Comparison of ENCODE assay signal across 27 mouse cellular contexts in the genomic region with DNA sequence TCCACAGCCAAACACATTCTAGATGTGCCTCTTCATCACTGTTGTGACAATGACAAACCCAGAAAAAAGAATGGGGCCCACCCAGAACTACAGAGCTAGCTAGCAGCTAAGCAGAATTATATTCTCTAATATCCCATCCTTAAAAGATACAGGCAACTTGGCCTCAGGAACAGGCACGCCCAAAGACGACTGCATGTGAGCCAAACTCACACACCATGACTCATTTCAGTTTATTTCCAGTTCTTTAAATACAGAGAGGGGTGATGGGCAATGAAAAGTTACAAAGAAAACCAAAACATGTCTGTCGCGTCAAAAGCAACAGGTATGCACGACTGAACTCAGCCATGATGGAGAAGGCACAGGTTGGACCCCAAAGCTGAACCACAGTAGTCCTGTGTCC. TPM values are rescaled to one million over a fixed set of nuclear protein-coding genes. Genes with fewer than 3 reads are reported as not detected.
A peak's percentile ranks its signal among the peaks of the same experiment; 100 is the strongest.
DNase-seq lines count a peak whose midpoint lies in the region; ATAC-seq and TF ChIP-seq lines count a peak whose summit lies in the region.
"Had no signal": no experiment of that assay in that cellular context is flagged by ENCODE, and none has a peak within 500 bp of the region (broad histone marks: within the 10 kb centered on the region; RNA-seq: fewer than 3 reads in every experiment).

No protein-coding gene starts in this region.

- no peaks in the 10 kb centered on the region for H3K36me3 ChIP-seq in intestine, embryonic 16.5 days (ENCODE audit: control insufficient read depth, insufficient read depth, low read length)
- H3K36me3 ChIP-seq in intestine, postnatal 0 days (ENCODE audit: control insufficient read depth, insufficient read depth) = no peaks in the 10 kb centered on the region
- no peaks in the 10 kb centered on the region for H3K36me3 ChIP-seq in stomach, embryonic 16.5 days (ENCODE audit: control insufficient read depth, insufficient read depth, low read length)
- H3K36me3 ChIP-seq in stomach, postnatal 0 days (ENCODE audit: control insufficient read depth, insufficient read depth, low read length) = no peaks in the 10 kb centered on the region
- H3K36me3 ChIP-seq: embryonic facial prominence, embryonic 13.5 days; embryonic facial prominence, embryonic 15.5 days; forebrain, embryonic 10.5 days; forebrain, embryonic 12.5 days; G1E had no signal

- peak overlapping the region; percentile 23; the same call in 1 of the 2 replicates for H3K27ac ChIP-seq in intestine, embryonic 16.5 days (ENCODE audit: low read length)
- H3K27ac ChIP-seq in intestine, postnatal 0 days (ENCODE audit: low read depth, low read length) = no peak overlapping the region
- H3K27ac ChIP-seq in stomach, embryonic 16.5 days (ENCODE audit: low read length) = peak overlapping the region; percentile 51; the same call in 1 of the 2 replicates
- H3K27ac ChIP-seq in stomach, postnatal 0 days (replicated peaks) = no peak overlapping the region
- H3K27ac ChIP-seq: embryonic facial prominence, embryonic 13.5 days; embryonic facial prominence, embryonic 15.5 days; forebrain, embryonic 10.5 days; forebrain, embryonic 12.5 days had no signal

- no peak for TF ChIP-seq CTCF in intestine, postnatal 0 days (IDR thresholded peaks at IDR 0.05; ENCODE audit: low read depth)
- no peak for TF ChIP-seq CTCF in stomach, postnatal 0 days (IDR thresholded peaks at IDR 0.05; ENCODE audit: low read depth)

- no peak for TF ChIP-seq EP300 in stomach, postnatal 0 days (optimal IDR thresholded peaks at IDR 0.05)

- no peak overlapping the region for H3K9ac ChIP-seq in intestine, embryonic 16.5 days (ENCODE audit: low read depth, low read length)
- no peak overlapping the region for H3K9ac ChIP-seq in intestine, postnatal 0 days (ENCODE audit: low read depth, low read length)
- H3K9ac ChIP-seq in stomach, embryonic 16.5 days (ENCODE audit: low read length) = no peak overlapping the region
- no peak overlapping the region for H3K9ac ChIP-seq in stomach, postnatal 0 days (ENCODE audit: low read length)
- H3K9ac ChIP-seq: embryonic facial prominence, embryonic 13.5 days; embryonic facial prominence, embryonic 15.5 days; forebrain, embryonic 12.5 days had no signal

- DNase-seq in stomach, postnatal 0 days (ENCODE audit: low spot score) = no peak
- peak; percentile 77 for DNase-seq in NIH3T3 (ENCODE audit: low read depth)
- no peak for DNase-seq in cerebellum, postnatal 36 days
- DNase-seq in thymus, postnatal 0 days (ENCODE audit: low spot score) = no peak
- DNase-seq: adrenal gland, adult 2 months; adrenal gland, postnatal 10 days; adrenal gland, postnatal 25 days; B cell, adult 2 months; cerebellum, adult 11-12 months; cerebellum, adult 2 months; cerebellum, adult 9-10 months; cerebellum, postnatal 10 days; cerebellum, postnatal 25 days; embryo, embryonic 11 days had no signal

- no peak overlapping the region for H3K4me2 ChIP-seq in intestine, embryonic 16.5 days (ENCODE audit: low read depth, low read length)
- H3K4me2 ChIP-seq in intestine, postnatal 0 days (replicated peaks; ENCODE audit: low read depth) = no peak overlapping the region
- H3K4me2 ChIP-seq in stomach, embryonic 16.5 days (ENCODE audit: low read depth, low read length) = no peak overlapping the region
- H3K4me2 ChIP-seq in stomach, postnatal 0 days (replicated peaks; ENCODE audit: low read depth) = no peak overlapping the region
- H3K4me2 ChIP-seq: embryonic facial prominence, embryonic 13.5 days; embryonic facial prominence, embryonic 15.5 days; forebrain, embryonic 12.5 days had no signal

- H3K4me3 ChIP-seq in intestine, embryonic 16.5 days (ENCODE audit: low read length) = no peak overlapping the region
- H3K4me3 ChIP-seq in intestine, postnatal 0 days (ENCODE audit: low read depth, low read length) = no peak overlapping the region
- H3K4me3 ChIP-seq in stomach, embryonic 16.5 days (replicated peaks; ENCODE audit: low read length) = no peak overlapping the region
- no peak overlapping the region for H3K4me3 ChIP-seq in stomach, postnatal 0 days (ENCODE audit: low read depth, low read length)
- H3K4me3 ChIP-seq: embryonic facial prominence, embryonic 13.5 days; embryonic facial prominence, embryonic 15.5 days; erythroblast, embryonic 14.5 days; forebrain, embryonic 10.5 days; forebrain, embryonic 12.5 days had no signal

- no peak for ATAC-seq in intestine, embryonic 16.5 days
- ATAC-seq in intestine, postnatal 0 days = no peak
- ATAC-seq in stomach, embryonic 16.5 days (ENCODE audit: insufficient read depth, low FRiP score) = no peak
- ATAC-seq in stomach, postnatal 0 days (ENCODE audit: low FRiP score, low TSS enrichment) = no peak
- ATAC-seq: CD4-positive, CD25-positive, alpha-beta regulatory T cell, adult 4 months; forebrain, embryonic 14.5 days; forebrain, embryonic 16.5 days had no signal

- H3K9me3 ChIP-seq in intestine, embryonic 16.5 days (ENCODE audit: control insufficient read depth, low read length) = no peaks in the 10 kb centered on the region
- no peaks in the 10 kb centered on the region for H3K9me3 ChIP-seq in intestine, postnatal 0 days (ENCODE audit: control insufficient read depth)
- no peaks in the 10 kb centered on the region for H3K9me3 ChIP-seq in stomach, embryonic 16.5 days (replicated peaks; ENCODE audit: control insufficient read depth, low read length)
- H3K9me3 ChIP-seq in stomach, postnatal 0 days (ENCODE audit: control insufficient read depth, low read length) = no peaks in the 10 kb centered on the region
- H3K9me3 ChIP-seq: embryonic facial prominence, embryonic 13.5 days; embryonic facial prominence, embryonic 15.5 days; forebrain, embryonic 10.5 days; forebrain, embryonic 12.5 days; G1E had no signal

- 79% methylated on average over 5 of the region's 5 CpGs for WGBS in intestine, embryonic 16.5 days
- WGBS in intestine, postnatal 0 days = 83% methylated on average over 5 of the region's 5 CpGs
- 78% methylated on average over 5 of the region's 5 CpGs for WGBS in stomach, embryonic 16.5 days
- 57% methylated on average over 5 of the region's 5 CpGs for WGBS in stomach, postnatal 0 days

- peaks cover 26% of the 10 kb centered on the region for H3K4me1 ChIP-seq in intestine, embryonic 16.5 days (ENCODE audit: control insufficient read depth, insufficient read depth, low read length)
- peaks cover 4% of the 10 kb centered on the region; the same call in 1 of the 2 replicates for H3K4me1 ChIP-seq in intestine, postnatal 0 days (replicated peaks; ENCODE audit: control insufficient read depth, insufficient read depth, low read length)
- H3K4me1 ChIP-seq in stomach, embryonic 16.5 days (ENCODE audit: control insufficient read depth, insufficient read depth, low read length) = no peaks in the 10 kb centered on the region
- H3K4me1 ChIP-seq in stomach, postnatal 0 days (replicated peaks; ENCODE audit: control insufficient read depth, insufficient read depth) = no peaks in the 10 kb centered on the region
- H3K4me1 ChIP-seq: embryonic facial prominence, embryonic 13.5 days; embryonic facial prominence, embryonic 15.5 days; forebrain, embryonic 12.5 days had no signal

- H3K27me3 ChIP-seq in intestine, embryonic 16.5 days (replicated peaks; ENCODE audit: control insufficient read depth, insufficient read depth, low read length) = no peaks in the 10 kb centered on the region
- no peaks in the 10 kb centered on the region for H3K27me3 ChIP-seq in intestine, postnatal 0 days (replicated peaks; ENCODE audit: control insufficient read depth, insufficient read depth, low read length)
- H3K27me3 ChIP-seq in stomach, embryonic 16.5 days (ENCODE audit: control insufficient read depth, insufficient read depth, low read length) = no peaks in the 10 kb centered on the region
- H3K27me3 ChIP-seq in stomach, postnatal 0 days (ENCODE audit: control insufficient read depth, insufficient read depth, low read length) = no peaks in the 10 kb centered on the region
- H3K27me3 ChIP-seq: embryonic facial prominence, embryonic 13.5 days; embryonic facial prominence, embryonic 15.5 days; forebrain, embryonic 12.5 days had no signal

RNA-seq across cellular contexts. Expression of a gene that starts 10.3 kb away (rescaled TPM):
- polyA plus RNA-seq in intestine, embryonic 16.5 days (2015; fragmentation: Nextera tagmentation; extraction: Ambion mirVana) = 1.3 and 1.8 TPM in 2 replicates
- polyA plus RNA-seq in intestine, postnatal 0 days (2015; fragmentation: Nextera tagmentation; extraction: Ambion mirVana) = 0.85 and 0.95 TPM in 2 replicates
- polyA plus RNA-seq in stomach, embryonic 16.5 days (2015; fragmentation: Nextera tagmentation; extraction: Ambion mirVana) = 1.3 and 1.9 TPM in 2 replicates
- 1.4 TPM in 2 replicates for polyA plus RNA-seq in stomach, postnatal 0 days (2015; fragmentation: Nextera tagmentation; extraction: Ambion mirVana)
- polyA plus RNA-seq in thymus, postnatal 0 days (2015; fragmentation: Nextera tagmentation; extraction: Ambion mirVana) = 0.49 and 0.56 TPM in 2 replicates
- polyA plus RNA-seq: CD4-positive, CD25-positive, alpha-beta regulatory T cell, adult 4 months had no signal

RNA-seq across cellular contexts. Expression of a gene that starts 10.3 kb away (rescaled TPM):
- polyA plus RNA-seq in intestine, embryonic 16.5 days (2015; fragmentation: Nextera tagmentation; extraction: Ambion mirVana) = 55.9 and 56.9 TPM in 2 replicates
- 39.4 and 43.3 TPM in 2 replicates for polyA plus RNA-seq in intestine, postnatal 0 days (2015; fragmentation: Nextera tagmentation; extraction: Ambion mirVana)
- polyA plus RNA-seq in stomach, embryonic 16.5 days (2015; fragmentation: Nextera tagmentation; extraction: Ambion mirVana) = 58.0 and 58.3 TPM in 2 replicates
- 38.0 and 39.1 TPM in 2 replicates for polyA plus RNA-seq in stomach, postnatal 0 days (2015; fragmentation: Nextera tagmentation; extraction: Ambion mirVana)
- 70.4 and 85.2 TPM in 2 replicates for polyA plus RNA-seq in thymus, postnatal 0 days (2015; fragmentation: Nextera tagmentation; extraction: Ambion mirVana)

RNA-seq across cellular contexts. Expression of a gene that starts 20.3 kb away (rescaled TPM):
- not detected in 2 replicates for polyA plus RNA-seq in intestine, embryonic 16.5 days (2015; fragmentation: Nextera tagmentation; extraction: Ambion mirVana)
- not detected in 2 replicates for polyA plus RNA-seq in intestine, postnatal 0 days (2015; fragmentation: Nextera tagmentation; extraction: Ambion mirVana)
- polyA plus RNA-seq in stomach, embryonic 16.5 days (2015; fragmentation: Nextera tagmentation; extraction: Ambion mirVana) = not detected in 2 replicates
- not detected in 2 replicates for polyA plus RNA-seq in stomach, postnatal 0 days (2015; fragmentation: Nextera tagmentation; extraction: Ambion mirVana)
- not detected in 2 replicates for polyA plus RNA-seq in thymus, postnatal 0 days (2015; fragmentation: Nextera tagmentation; extraction: Ambion mirVana)
- polyA plus RNA-seq: adrenal gland, adult 2 months; CD4-positive, CD25-positive, alpha-beta regulatory T cell, adult 4 months; cerebellum, adult 2 months; embryonic facial prominence, embryonic 11.5 days; embryonic facial prominence, embryonic 13.5 days; embryonic facial prominence, embryonic 15.5 days; erythroblast, embryonic 14.5 days; forebrain, embryonic 10.5 days; forebrain, embryonic 12.5 days; forebrain, embryonic 14.5 days; forebrain, embryonic 16.5 days; G1E had no signal

RNA-seq across cellular contexts. Expression of a gene that starts 34.3 kb away (rescaled TPM):
- 360 and 426 TPM in 2 replicates for polyA plus RNA-seq in intestine, embryonic 16.5 days (2015; fragmentation: Nextera tagmentation; extraction: Ambion mirVana)
- polyA plus RNA-seq in intestine, postnatal 0 days (2015; fragmentation: Nextera tagmentation; extraction: Ambion mirVana) = 118 and 121 TPM in 2 replicates
- 332 and 335 TPM in 2 replicates for polyA plus RNA-seq in stomach, embryonic 16.5 days (2015; fragmentation: Nextera tagmentation; extraction: Ambion mirVana)
- 74.1 and 104 TPM in 2 replicates for polyA plus RNA-seq in stomach, postnatal 0 days (2015; fragmentation: Nextera tagmentation; extraction: Ambion mirVana)
- 379 and 497 TPM in 2 replicates for polyA plus RNA-seq in thymus, postnatal 0 days (2015; fragmentation: Nextera tagmentation; extraction: Ambion mirVana)

RNA-seq across cellular contexts. Expression of a gene that starts 37.1 kb away (rescaled TPM):
- polyA plus RNA-seq in intestine, embryonic 16.5 days (2015; fragmentation: Nextera tagmentation; extraction: Ambion mirVana) = not detected in 2 replicates
- polyA plus RNA-seq in intestine, postnatal 0 days (2015; fragmentation: Nextera tagmentation; extraction: Ambion mirVana) = not detected in 2 replicates
- polyA plus RNA-seq in stomach, embryonic 16.5 days (2015; fragmentation: Nextera tagmentation; extraction: Ambion mirVana) = not detected in 2 replicates
- not detected in 2 replicates for polyA plus RNA-seq in stomach, postnatal 0 days (2015; fragmentation: Nextera tagmentation; extraction: Ambion mirVana)
- not detected in 2 replicates for polyA plus RNA-seq in thymus, postnatal 0 days (2015; fragmentation: Nextera tagmentation; extraction: Ambion mirVana)
- polyA plus RNA-seq: adrenal gland, adult 2 months; CD4-positive, CD25-positive, alpha-beta regulatory T cell, adult 4 months; cerebellum, adult 2 months; embryonic facial prominence, embryonic 11.5 days; embryonic facial prominence, embryonic 13.5 days; embryonic facial prominence, embryonic 15.5 days; erythroblast, embryonic 14.5 days; forebrain, embryonic 10.5 days; forebrain, embryonic 12.5 days; forebrain, embryonic 14.5 days; forebrain, embryonic 16.5 days; G1E had no signal

Comparison
In these comparisons a context has a peak if more than half of its experiments do, and no peak if none do; other contexts are left out.
1. H3K27ac ChIP-seq: peak in intestine, embryonic 16.5 days (single experiment) and stomach, embryonic 16.5 days (single experiment); none in intestine, postnatal 0 days (single experiment) and stomach, postnatal 0 days (single experiment).